Mouse (Mus musculus): ENCODE results near the gene Zdhhc20.

The Zdhhc20 gene

GRCm38 (mm10) chr14:57820839-57821238 lies 69.2 kb downstream of the Zdhhc20 start:
- no peak for DNase-seq (ENCODE audit: low read depth)

- DNase-seq (ENCODE audit: low read depth) = no peak
Observed at GRCm38 (mm10) chr14:57811844-57812243, 78.2 kb downstream of the Zdhhc20 start.

- no peak for DNase-seq (ENCODE audit: low read depth)
Observed at GRCm38 (mm10) chr14:57810886-57811285, 79.2 kb downstream of the Zdhhc20 start.

GRCm38 (mm10) chr14:57808558-57808957 lies 81.5 kb downstream of the Zdhhc20 start:
- DNase-seq (ENCODE audit: low read depth) = no peak

- no peak for DNase-seq (ENCODE audit: low read depth)
Observed at GRCm38 (mm10) chr14:57803731-57804130, 86.3 kb downstream of the Zdhhc20 start.

GRCm38 (mm10) chr14:57797991-57798931 lies 91.8 kb downstream of the Zdhhc20 start, which contains the start of gene Sap18:
Gene Sap18, plus strand, starts transcription at chr14:57798180.
- DNase-seq (ENCODE audit: low read depth) = peak; percentile 97

GRCm38 (mm10) chr14:57797551-57797950 lies 92.5 kb downstream of the Zdhhc20 start:
- DNase-seq (ENCODE audit: low read depth) = no peak

- peak; percentile 55 for DNase-seq (ENCODE audit: low read depth)
Observed at GRCm38 (mm10) chr14:57791171-57791570, 98.9 kb downstream of the Zdhhc20 start.

GRCm38 (mm10) chr14:57789759-57790158 lies 100.3 kb downstream of the Zdhhc20 start:
- no peak for DNase-seq (ENCODE audit: low read depth)

GRCm38 (mm10) chr14:57789311-57789710 lies 100.8 kb downstream of the Zdhhc20 start:
- no peak for DNase-seq (ENCODE audit: low read depth)

- DNase-seq (ENCODE audit: low read depth) = peak; percentile 27
Observed at GRCm38 (mm10) chr14:57787406-57787805, 102.7 kb downstream of the Zdhhc20 start.

All from fibroblast of lung, adult 2 months (primary cell).